Mouse (Mus musculus): ENCODE results near the gene Ifnl2. TPM values are rescaled to one million over a fixed set of nuclear protein-coding genes. Genes with fewer than 3 reads are reported as not detected.
A peak's percentile ranks its signal among the peaks of the same experiment; 100 is the strongest.

Ifnl2 gene
- polyA plus RNA-seq, 1 experiment = not detected

DNA sequence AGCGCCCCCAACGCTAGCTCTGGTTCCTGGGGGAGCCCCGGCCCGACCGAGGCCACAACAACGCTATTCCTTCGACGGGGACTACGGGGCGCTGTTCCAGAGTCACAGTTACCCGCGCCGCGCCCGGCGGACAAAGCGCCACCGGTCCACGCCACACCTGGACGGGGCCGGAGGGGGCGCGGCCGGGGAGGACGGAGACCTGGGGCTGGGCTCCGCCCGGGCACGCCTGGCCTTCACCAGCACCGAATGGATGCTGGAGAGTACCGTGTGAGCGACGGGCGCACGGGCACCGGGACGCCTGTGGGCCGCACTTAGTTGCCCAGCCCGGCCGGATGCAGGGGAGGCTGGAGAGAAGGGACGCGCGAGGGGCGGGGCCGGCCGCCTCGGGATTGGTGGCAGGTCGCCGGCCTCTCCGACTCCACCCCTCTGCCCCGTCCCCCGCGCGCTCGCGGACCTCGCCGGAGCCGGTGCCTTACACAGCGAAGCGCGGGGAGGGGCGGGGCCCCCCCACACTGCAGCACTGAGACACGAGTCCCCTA lies 43.0 kb downstream of the Ifnl2 start:
- Histone ChIP-seq H3K4me1 (ENCODE audit: control insufficient read depth, insufficient read depth, low read length) (no peaks in the 10 kb centered on the region), H3K27ac (ENCODE audit: insufficient read depth, low read length) (no peak overlapping the region), H3K4me3 (ENCODE audit: insufficient read depth, low read length) (no peak overlapping the region)
- TF ChIP-seq POLR2A (IDR thresholded peaks at IDR 0.05; ENCODE audit: extremely low read depth, insufficient read depth, low read length) = no peak
- no peak for TF ChIP-seq CTCF (IDR thresholded peaks at IDR 0.05; ENCODE audit: extremely low read depth, insufficient read depth, low read length)

DNA sequence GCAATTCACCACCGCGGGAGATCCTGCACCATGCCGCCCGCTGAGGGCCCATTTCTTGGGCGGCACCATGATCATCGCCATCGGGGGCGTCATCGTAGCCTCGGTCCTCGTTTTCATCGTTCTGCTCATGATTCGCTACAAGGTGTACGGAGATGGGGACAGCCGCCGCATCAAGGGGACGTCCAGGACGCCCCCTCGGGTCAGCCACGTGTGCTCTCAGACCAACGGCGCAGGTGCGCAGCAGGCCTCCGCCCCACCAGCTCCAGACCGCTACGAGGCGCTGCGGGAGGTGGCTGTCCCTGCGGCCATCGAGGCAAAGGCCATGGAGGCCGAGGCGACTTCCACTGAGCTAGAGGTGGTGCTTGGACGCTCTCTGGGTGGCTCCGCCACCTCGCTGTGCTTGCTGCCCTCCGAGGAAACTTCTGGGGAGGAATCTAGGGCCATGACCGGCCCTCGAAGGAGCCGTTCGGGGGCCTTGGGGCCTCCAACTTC lies 43.5 kb downstream of the Ifnl2 start:
- TF ChIP-seq POLR2A (IDR thresholded peaks at IDR 0.05; ENCODE audit: extremely low read depth, insufficient read depth, low read length) (no peak), CTCF (IDR thresholded peaks at IDR 0.05; ENCODE audit: extremely low read depth, insufficient read depth, low read length) (no peak)
- H3K4me1 ChIP-seq (ENCODE audit: control insufficient read depth, insufficient read depth, low read length) = no peaks in the 10 kb centered on the region
- no peak overlapping the region for H3K4me3 ChIP-seq (ENCODE audit: insufficient read depth, low read length)
- no peak overlapping the region for H3K27ac ChIP-seq (ENCODE audit: insufficient read depth, low read length)

DNA sequence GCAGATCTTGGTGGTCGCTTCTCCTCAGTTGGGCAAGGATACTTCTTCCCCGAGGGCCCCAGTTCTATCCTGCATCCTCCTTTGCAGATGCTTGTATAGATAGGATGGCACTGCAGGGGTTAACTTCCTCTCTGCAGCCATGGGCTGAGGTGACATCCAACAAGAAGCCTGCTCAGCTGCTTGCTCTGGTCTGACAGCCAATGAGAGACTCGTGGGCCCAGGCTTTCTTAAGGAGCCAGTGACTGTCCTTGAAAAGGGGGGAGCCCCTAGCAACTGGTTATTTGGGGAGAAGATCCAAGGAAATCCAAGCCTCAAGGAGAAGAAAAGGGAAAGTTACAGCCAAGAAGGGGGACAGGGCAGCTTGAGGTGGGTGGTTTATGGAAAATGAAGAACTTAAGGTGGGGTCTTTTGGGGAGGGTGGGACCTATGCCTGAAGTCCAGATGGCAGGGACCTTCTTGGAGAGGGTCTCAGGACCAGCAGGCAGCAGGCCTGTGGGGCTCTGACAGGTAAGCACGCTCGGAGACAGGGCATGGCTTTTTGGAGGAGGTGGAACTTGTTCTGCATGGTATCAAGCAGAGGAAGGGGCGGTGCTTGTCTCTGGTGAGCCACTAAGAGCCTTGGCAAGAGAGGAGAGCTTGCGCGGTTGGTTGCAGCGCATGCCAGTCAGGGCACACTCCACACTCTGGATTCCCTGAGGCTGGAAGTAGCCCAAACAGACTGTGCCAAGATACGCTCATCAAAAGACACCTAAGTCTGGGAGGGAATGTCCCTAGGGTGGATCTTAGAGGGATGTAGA lies 45.6 kb downstream of the Ifnl2 start:
- Histone ChIP-seq H3K4me1 (ENCODE audit: control insufficient read depth, insufficient read depth, low read length) (no peaks in the 10 kb centered on the region), H3K27ac (ENCODE audit: insufficient read depth, low read length) (no peak overlapping the region), H3K4me3 (ENCODE audit: insufficient read depth, low read length) (peak overlapping the region; percentile 28)
- TF ChIP-seq POLR2A (IDR thresholded peaks at IDR 0.05; ENCODE audit: extremely low read depth, insufficient read depth, low read length) (peak; percentile 60; the same call in 1 of the 2 replicates), CTCF (IDR thresholded peaks at IDR 0.05; ENCODE audit: extremely low read depth, insufficient read depth, low read length) (no peak)

DNA sequence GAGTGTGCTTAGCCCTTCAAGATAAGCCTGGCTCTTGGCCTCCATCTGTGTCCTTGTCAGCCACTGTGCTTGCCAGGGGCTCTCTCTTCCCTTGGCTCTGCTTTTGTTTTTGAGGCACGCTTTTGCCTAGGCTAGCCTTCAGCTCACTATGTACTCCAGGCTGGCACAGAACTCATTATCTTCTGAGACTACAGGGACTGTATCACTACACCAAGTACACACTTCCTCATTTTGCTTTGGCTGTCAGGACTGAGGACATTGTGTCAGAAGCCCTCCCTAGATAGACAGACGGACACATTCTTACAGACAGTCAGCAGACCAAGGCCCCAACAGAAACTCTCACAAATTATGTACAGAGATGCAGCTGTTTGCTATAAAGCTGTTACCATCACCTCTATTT lies 47.5 kb downstream of the Ifnl2 start:
- no peak overlapping the region for H3K27ac ChIP-seq (ENCODE audit: insufficient read depth, low read length)
- no peaks in the 10 kb centered on the region for H3K4me1 ChIP-seq (ENCODE audit: control insufficient read depth, insufficient read depth, low read length)
- no peak overlapping the region for H3K4me3 ChIP-seq (ENCODE audit: insufficient read depth, low read length)
- TF ChIP-seq CTCF (IDR thresholded peaks at IDR 0.05; ENCODE audit: extremely low read depth, insufficient read depth, low read length) (no peak), POLR2A (IDR thresholded peaks at IDR 0.05; ENCODE audit: extremely low read depth, insufficient read depth, low read length) (no peak)

DNA sequence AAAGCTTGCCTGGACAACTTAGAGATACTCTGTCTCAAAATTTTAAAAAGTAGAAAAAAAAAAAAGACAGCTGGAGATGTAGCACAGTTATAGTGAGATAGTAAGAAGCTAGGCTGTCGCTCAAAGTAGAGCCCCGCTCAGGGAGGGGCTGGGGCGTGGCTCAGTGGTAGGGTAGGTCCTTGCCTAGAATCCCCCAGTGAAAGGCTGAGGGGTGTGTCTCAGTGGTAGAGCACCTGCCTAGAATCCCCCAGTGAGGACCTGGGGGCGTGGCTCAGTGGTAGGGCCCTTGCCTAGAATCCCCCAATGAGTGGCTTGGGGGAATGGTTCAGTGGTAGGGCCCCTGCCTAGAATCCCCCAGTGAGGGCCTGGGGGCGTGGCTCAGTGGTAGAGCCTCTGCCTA lies 49.9 kb downstream of the Ifnl2 start:
- Histone ChIP-seq H3K4me3 (ENCODE audit: insufficient read depth, low read length) (no peak overlapping the region), H3K4me1 (ENCODE audit: control insufficient read depth, insufficient read depth, low read length) (no peaks in the 10 kb centered on the region), H3K27ac (ENCODE audit: insufficient read depth, low read length) (no peak overlapping the region)
- TF ChIP-seq POLR2A (IDR thresholded peaks at IDR 0.05; ENCODE audit: extremely low read depth, insufficient read depth, low read length) (no peak), CTCF (IDR thresholded peaks at IDR 0.05; ENCODE audit: extremely low read depth, insufficient read depth, low read length) (no peak)

Other genes with a start within 250 kb of the Ifnl2 start
- 49.2 and 52.2 TPM in 2 replicates for gene Eid2, start 242.6 kb downstream of the Ifnl2 start, polyA plus RNA-seq (2012; rRNA removed)
- 26.4 and 27.0 TPM in 2 replicates for gene Eid2b, start 232.7 kb downstream of the Ifnl2 start, polyA plus RNA-seq (2012; rRNA removed)
- 0.92 and 1.0 TPM in 2 replicates for gene Selenov, start 219.3 kb downstream of the Ifnl2 start, polyA plus RNA-seq (2012; rRNA removed)
- 2.2 TPM in 2 replicates for gene Dll3, start 208.2 kb downstream of the Ifnl2 start, polyA plus RNA-seq (2012; rRNA removed)
- 56.9 and 58.6 TPM in 2 replicates for gene Timm50, start 198.4 kb downstream of the Ifnl2 start, polyA plus RNA-seq (2012; rRNA removed)
- 112 and 113 TPM in 2 replicates for gene Supt5, start 171.7 kb downstream of the Ifnl2 start, polyA plus RNA-seq (2012; rRNA removed)
- 648 and 653 TPM in 2 replicates for gene Rps16, start 159.8 kb downstream of the Ifnl2 start, polyA plus RNA-seq (2012; rRNA removed)
- 3.5 and 4.2 TPM in 2 replicates for gene Plekhg2, start 137.9 kb downstream of the Ifnl2 start, polyA plus RNA-seq (2012; rRNA removed)
- gene Zfp36, start 130.2 kb downstream of the Ifnl2 start, polyA plus RNA-seq (2012; rRNA removed) = 3.6 and 3.8 TPM in 2 replicates
- gene Med29, start 117.7 kb downstream of the Ifnl2 start, polyA plus RNA-seq (2012; rRNA removed) = 38.6 and 42.6 TPM in 2 replicates
- 101 and 108 TPM in 2 replicates for gene Paf1, start 117.5 kb downstream of the Ifnl2 start, polyA plus RNA-seq (2012; rRNA removed)
- 2.8 and 5.1 TPM in 2 replicates for gene Gmfg, start 73.0 kb downstream of the Ifnl2 start, polyA plus RNA-seq (2012; rRNA removed)
- 47.0 and 51.1 TPM in 2 replicates for gene Lrfn1, start 58.5 kb downstream of the Ifnl2 start, polyA plus RNA-seq (2012; rRNA removed)
- not detected in 2 replicates for gene Ifnl3, start 12.4 kb upstream of the Ifnl2 start, polyA plus RNA-seq (2012; rRNA removed)
- not detected in 2 replicates for gene Sycn, start 30.4 kb upstream of the Ifnl2 start, polyA plus RNA-seq (2012; rRNA removed)
- gene Nccrp1, start 36.8 kb upstream of the Ifnl2 start, polyA plus RNA-seq (2012; rRNA removed) = 0.10 and 0.15 TPM in 2 replicates
- gene Samd4b, start 87.7 kb upstream of the Ifnl2 start, polyA plus RNA-seq (2012; rRNA removed) = 59.0 and 63.8 TPM in 2 replicates
- gene Pak4, start 87.7 kb upstream of the Ifnl2 start, polyA plus RNA-seq (2012; rRNA removed) = 8.0 and 8.2 TPM in 2 replicates
- gene Acp7, start 120.9 kb upstream of the Ifnl2 start, polyA plus RNA-seq (2012; rRNA removed) = 0.89 and 1.3 TPM in 2 replicates
- gene Fbxo27, start 182.4 kb upstream of the Ifnl2 start, polyA plus RNA-seq (2012; rRNA removed) = 37.5 and 45.6 TPM in 2 replicates
- 3.0 and 3.4 TPM in 2 replicates for gene Fbxo17, start 206.3 kb upstream of the Ifnl2 start, polyA plus RNA-seq (2012; rRNA removed)
- gene Mrps12, start 231.4 kb upstream of the Ifnl2 start, polyA plus RNA-seq (2012; rRNA removed) = 94.0 and 104 TPM in 2 replicates
- 15.2 and 15.5 TPM in 2 replicates for gene Sars2, start 231.5 kb upstream of the Ifnl2 start, polyA plus RNA-seq (2012; rRNA removed)
- gene Ccer2, start 245.7 kb upstream of the Ifnl2 start, polyA plus RNA-seq (2012; rRNA removed) = 2.9 and 4.5 TPM in 2 replicates

All from cortical plate, adult 2 months (tissue).